Mouse (Mus musculus) kidney, adult 11 months (tissue): ENCODE results near the gene Vmn1r210.
"Not testable (repeated sequence)": the region's sequence is repeated elsewhere in the genome, so short reads cannot be mapped to it uniquely, and the experiment has no call there.

Source experiments
- DNase-seq: peaks from one replicate; pipeline ENCODE4 v3.0.0; 2022

Vmn1r210 gene

DNA sequence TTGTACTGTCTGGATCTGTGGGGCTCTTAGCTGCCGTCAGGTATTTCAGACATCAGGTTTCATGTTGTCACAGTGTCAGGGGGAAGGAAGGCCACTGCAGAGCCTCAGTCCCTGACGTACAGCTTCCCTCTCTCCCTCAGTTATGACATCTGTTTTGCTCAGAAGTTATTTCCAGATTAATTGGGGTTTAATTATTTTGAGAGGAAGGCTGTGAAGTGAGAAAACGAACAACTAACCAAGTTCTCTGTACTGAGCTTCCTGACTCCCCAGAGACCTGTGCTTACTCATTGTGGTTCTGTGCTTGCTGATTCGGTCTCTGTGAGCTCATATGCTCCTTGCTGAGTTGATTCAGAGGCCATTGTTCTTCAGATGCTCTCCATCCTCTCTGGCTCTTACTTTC, at the start of gene Vmn1r210:
Vmn1r210 (minus strand) TSS at position 101 of the 400 bp plus-strand sequence.
- no peak for DNase-seq

DNA sequence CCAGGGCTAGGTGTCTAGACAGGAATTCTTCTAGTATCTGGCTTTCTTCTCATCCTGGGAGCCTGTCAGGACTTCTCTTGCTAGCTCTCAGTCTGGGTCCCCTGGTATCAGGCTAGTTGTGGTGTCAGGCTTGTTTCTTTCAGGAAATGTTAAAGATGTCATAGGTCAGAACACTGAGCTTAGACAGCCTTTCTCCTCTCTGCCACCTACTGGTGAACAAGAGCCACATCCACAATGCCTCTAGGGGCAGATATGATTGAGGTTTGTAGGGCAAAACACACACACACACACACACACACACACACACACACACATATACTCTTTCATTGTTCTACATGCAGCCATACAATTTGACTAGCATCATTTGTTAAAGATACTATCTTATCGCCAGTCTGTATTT, 48.1 kb upstream of the Vmn1r210 start:
- DNase-seq, result no peak

DNA sequence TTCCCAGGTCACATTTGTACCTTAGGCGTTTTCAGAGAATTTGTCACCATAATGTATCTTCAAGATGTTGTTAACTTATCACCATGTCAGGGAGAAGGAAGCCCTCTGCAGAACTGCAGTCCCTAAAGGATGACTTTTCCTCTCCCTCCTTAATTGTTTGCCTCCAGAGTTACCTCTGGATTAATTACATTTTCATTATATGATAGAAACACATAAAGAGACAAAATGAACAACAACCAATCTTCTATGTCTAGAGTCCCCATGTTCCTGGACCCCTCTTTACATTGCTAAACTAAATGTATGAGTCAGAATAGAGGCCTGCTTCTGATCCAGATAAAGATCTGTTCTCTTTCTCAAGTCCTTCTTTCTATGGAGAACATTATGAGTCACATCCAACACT, 26.3 kb upstream of the Vmn1r210 start, which contains the start of gene Vmn1r211:
Vmn1r211 (minus strand) TSS at position 101 of the 400 bp plus-strand sequence.
- no peak for DNase-seq

DNA sequence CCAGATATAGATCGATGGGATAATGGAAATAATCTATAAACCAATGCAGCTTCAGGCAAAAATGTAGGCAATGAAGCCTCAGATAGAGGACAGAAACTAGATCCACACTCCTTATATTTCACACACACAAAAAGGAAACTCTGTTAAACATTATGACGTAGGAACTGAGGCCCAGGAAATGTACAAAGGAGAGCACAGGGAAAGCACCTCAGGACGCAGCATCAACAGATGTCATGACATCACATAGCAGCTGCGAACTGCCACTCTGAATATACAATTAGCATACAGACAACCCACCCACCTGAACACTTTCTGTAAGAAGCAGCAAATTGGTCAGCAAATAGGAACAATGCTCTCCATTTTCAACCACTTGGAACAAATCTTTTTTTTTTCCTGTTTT, 23.6 kb upstream of the Vmn1r210 start:
- no peak for DNase-seq

DNA sequence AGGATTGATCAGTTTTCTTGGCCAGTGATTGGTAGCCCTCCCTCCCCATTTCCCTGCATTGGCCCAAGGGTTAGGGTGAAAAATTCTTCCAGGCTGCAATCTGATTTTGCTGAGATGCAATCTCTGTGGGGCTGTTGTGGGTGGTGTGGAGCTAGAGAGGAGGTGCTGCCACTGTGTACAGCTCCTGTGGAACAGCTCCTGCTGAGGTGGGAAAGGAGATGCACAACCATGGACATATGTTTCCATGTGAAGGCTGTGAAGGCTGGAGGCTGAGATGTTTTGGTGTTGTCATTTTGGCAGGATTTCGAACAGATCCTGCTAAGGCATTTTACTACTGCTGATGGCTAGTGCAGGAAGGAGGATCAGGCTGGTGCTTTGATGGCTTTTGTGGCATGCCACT, 15.7 kb upstream of the Vmn1r210 start:
- no peak for DNase-seq

DNA sequence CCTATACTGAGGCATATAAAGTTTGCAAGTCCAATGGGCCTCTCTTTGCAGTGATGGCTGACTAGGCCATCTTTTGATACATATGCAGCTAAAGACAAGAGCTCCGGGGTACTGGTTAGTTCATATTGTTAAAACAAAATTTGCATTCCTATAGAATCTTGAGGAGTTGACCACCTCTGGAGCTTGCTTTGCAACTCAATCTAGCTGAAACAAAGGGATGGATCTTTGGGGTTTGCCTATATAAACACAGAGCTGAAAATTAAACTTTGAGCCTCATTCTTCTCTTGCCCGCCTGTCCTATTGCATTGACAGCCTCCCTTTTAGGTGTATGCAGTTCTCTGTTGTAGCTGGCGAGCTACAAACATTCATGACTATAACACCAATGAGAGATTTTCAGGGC, 13.2 kb upstream of the Vmn1r210 start:
- not testable (repeated sequence) for DNase-seq

DNA sequence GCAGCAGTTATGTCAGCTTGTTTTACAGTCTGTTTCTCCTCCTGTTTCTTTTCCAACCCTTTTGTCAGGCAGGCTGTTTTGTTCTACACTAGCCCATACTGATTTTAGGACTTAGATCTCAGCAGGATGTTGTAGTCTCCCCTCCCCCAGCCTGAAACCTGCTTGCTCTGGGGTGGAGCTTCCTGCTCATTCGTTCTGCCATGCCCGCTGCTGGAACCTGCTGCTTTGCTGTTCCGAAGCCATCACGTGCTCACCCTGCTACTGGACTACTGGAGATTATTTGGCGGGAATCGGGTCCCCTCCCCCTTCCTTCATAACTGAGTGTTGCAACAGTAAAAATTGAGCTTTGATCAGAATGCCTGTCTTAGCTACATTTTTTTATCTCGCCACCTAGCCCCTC, 1.8 kb downstream of the Vmn1r210 start:
- DNase-seq, result not testable (repeated sequence)

DNA sequence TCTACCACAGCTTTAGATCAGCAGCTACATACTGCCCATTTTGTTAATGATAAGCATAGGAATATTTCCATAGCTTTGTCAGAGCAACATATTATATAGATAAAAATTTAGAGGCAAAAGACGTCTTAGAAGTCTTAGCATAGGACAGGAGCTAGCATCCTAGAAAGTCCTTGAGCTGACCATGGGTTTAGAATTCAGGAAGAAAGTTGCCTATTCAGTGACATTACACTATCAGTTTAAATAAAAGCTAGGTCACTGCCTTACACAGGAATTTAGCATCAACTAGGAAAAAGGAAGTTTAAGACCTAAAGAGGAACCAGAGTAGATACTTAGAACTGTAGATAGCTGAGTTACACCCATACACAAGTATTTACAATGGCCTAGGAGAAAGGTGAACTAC, 9.5 kb downstream of the Vmn1r210 start:
- DNase-seq, result not testable (repeated sequence)

DNA sequence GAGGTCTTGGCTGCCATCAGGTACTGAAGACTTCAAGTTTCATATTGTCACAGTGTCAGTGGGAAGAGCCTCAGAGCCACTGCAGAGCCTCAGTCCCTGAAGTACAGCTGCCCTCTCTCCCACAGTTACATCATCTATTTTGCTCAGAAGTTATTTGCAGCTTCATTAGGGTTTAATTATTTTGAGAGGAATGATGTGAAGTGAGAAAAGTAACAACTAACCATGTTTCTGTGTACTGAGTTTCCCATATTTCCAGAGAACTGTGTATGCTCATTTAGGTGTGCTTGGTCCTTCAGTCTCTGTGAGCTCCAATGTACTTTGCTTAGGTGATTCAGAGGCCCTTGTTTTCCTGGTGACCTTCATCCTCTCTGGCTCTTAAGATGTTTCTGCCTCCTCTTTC, 21.6 kb downstream of the Vmn1r210 start, which contains the start of gene Vmn1r209:
Vmn1r209 (minus strand) TSS at position 101 of the 400 bp plus-strand sequence.
- not testable (repeated sequence) for DNase-seq

DNA sequence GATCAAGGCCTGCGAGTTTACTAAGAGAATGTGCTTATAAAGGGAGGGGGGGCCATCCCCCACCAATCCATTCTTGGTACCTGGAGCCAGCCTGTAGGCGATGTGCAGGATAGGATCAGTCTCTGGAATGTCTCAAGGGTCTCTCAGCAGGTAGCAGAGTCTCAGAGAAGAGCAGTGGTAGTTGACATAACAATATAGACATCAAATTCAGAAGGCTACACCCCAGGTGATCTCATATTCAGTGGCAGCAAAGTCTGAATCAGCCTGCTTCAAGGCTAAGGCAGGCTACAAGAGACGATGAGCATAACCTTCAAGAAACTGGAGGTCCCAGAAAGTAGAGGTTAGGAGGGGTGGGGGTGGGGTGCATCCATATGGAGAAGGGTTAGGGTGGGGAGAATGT, 43.1 kb downstream of the Vmn1r210 start:
- not testable (repeated sequence) for DNase-seq

DNA sequence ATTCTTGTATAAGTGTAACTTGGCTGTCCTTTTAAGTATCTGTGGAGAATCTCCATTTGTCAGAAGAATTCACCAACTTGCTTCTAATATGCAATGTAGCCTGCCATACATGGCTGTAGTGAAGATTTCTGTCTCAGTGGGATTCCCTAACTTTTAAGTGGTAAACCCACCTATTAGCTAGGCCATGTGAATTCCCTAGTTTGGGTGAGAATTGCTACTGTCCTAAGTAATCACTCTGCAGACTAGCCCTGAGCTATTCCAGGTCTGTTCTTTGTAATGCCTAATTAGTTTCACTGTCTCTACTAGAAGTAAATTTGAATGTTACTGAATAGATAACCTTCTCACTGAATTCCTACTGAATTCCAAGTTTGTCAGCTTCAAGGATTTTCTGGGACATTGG, 47.0 kb downstream of the Vmn1r210 start:
- DNase-seq, result not testable (repeated sequence)

DNA sequence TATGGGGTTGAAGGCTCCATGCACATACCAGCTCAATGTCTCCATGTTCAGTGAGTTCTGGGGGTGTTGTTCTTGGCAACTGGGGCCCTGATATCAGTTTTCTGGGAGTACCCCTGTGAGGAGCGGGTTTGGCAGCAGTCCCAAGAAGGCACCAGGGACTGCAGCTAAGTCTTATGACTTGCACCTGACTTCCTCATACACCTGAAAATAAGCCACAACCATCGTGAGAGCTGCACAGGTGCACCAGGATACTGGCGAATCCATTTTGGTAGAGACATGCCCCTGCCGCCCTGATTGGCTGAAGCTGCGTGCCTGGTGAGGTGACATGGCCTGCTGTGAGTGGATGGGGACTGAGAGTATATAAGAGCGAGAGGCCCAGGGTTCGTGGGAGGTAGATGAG, 53.8 kb downstream of the Vmn1r210 start, which contains the start of gene Vmn1r208:
Vmn1r208 (minus strand) TSS at position 101 of the 400 bp plus-strand sequence.
- DNase-seq, result not testable (repeated sequence)
